Mouse (Mus musculus) adrenal gland, adult 10 weeks (tissue): Measurements from ENCODE around the gene Klhl23. TPM values are rescaled to one million over a fixed set of nuclear protein-coding genes. Genes with fewer than 3 reads are reported as not detected.

Experiments used
- polyA plus RNA-seq: library from polyadenylated mRNA; stranded (reverse); fragments of 350-450 nt; fragmentation: Illumina TruSeq; extraction: RNeasy Lipid Tissue Mini Kit (QIAGEN cat#74804); gene quantifications from one replicate; pipeline ENCODE4 v1.2.3, GENCODE M21; 2014; ENCODE audit warnings: low read depth, low replicate concordance

Klhl23 gene
- 33.4 TPM for polyA plus RNA-seq

GRCm38 (mm10) chr2:69821711-69822110 lies at the start of gene Klhl23:
Gene Klhl23, plus strand, starts transcription at chr2:69821944.

GRCm38 (mm10) chr2:69789429-69790069 lies 32.2 kb upstream of the Klhl23 start, which contains the start of the genes Ccdc173 and Phospho2:
Gene Ccdc173, minus strand, starts transcription at chr2:69789575.
Gene Phospho2, plus strand, starts transcription at chr2:69789623.

GRCm38 (mm10) chr2:69861485-69862091 lies 39.8 kb downstream of the Klhl23 start, which contains the start of gene Ssb:
Gene Ssb, plus strand, starts transcription at chr2:69861562.

GRCm38 (mm10) chr2:69885451-69886305 lies 63.9 kb downstream of the Klhl23 start, which contains the start of gene Mettl5:
Gene Mettl5, minus strand, starts transcription at chr2:69885615.

Other genes starting within 250 kb of the Klhl23 start
- gene Lrp2, start 235.9 kb upstream of the Klhl23 start, polyA plus RNA-seq = 0.06 TPM
- 36.8 TPM for gene Bbs5, start 174.8 kb upstream of the Klhl23 start, polyA plus RNA-seq
- gene Klhl41, start 151.8 kb upstream of the Klhl23 start, polyA plus RNA-seq = 3.6 TPM
- gene Fastkd1, start 108.4 kb upstream of the Klhl23 start, polyA plus RNA-seq = 48.7 TPM
- gene Ppig, start 99.4 kb upstream of the Klhl23 start, polyA plus RNA-seq = 241 TPM
- 8.2 TPM for gene Ccdc173, start 32.4 kb upstream of the Klhl23 start, polyA plus RNA-seq
- 107 TPM for gene Phospho2, start 32.3 kb upstream of the Klhl23 start, polyA plus RNA-seq
- gene Ssb, start 39.6 kb downstream of the Klhl23 start, polyA plus RNA-seq = 1,065 TPM
- gene Mettl5, start 63.7 kb downstream of the Klhl23 start, polyA plus RNA-seq = 47.0 TPM
- 164 TPM for gene Ubr3, start 75.3 kb downstream of the Klhl23 start, polyA plus RNA-seq
- gene Myo3b, start 217.2 kb downstream of the Klhl23 start, polyA plus RNA-seq = not detected